Comparison of ENCODE assay signal across 8 mouse cellular contexts in genomic region chrX:8143750-8144149, GRCm38 (mm10). TPM values are rescaled to one million over a fixed set of nuclear protein-coding genes. Genes with fewer than 3 reads are reported as not detected.
A peak's percentile ranks its signal among the peaks of the same experiment; 100 is the strongest.
DNase-seq lines count a peak whose midpoint lies in the region; ATAC-seq and TF ChIP-seq lines count a peak whose summit lies in the region.

No protein-coding gene starts in this region.

- H3K27me3 ChIP-seq in lung, postnatal 0 days (replicated peaks; ENCODE audit: insufficient read depth, low read length) = no peaks in the 10 kb centered on the region
- no peaks in the 10 kb centered on the region for H3K27me3 ChIP-seq in embryonic facial prominence, embryonic 12.5 days
- H3K27me3 ChIP-seq in intestine, embryonic 15.5 days (replicated peaks) = no peaks in the 10 kb centered on the region
- H3K27me3 ChIP-seq in midbrain, embryonic 15.5 days (replicated peaks) = no peaks in the 10 kb centered on the region

- no peaks in the 10 kb centered on the region for H3K9me3 ChIP-seq in lung, postnatal 0 days (ENCODE audit: low read length)
- no peaks in the 10 kb centered on the region for H3K9me3 ChIP-seq in embryonic facial prominence, embryonic 12.5 days
- H3K9me3 ChIP-seq in intestine, embryonic 15.5 days = no peaks in the 10 kb centered on the region
- no peaks in the 10 kb centered on the region for H3K9me3 ChIP-seq in midbrain, embryonic 15.5 days

- no peak for TF ChIP-seq CTCF in lung, postnatal 0 days (IDR thresholded peaks at IDR 0.05)

- no peak overlapping the region; the same call in 1 of the 2 replicates for H3K4me3 ChIP-seq in lung, postnatal 0 days (ENCODE audit: low read depth, low read length)
- peak overlapping the region; percentile 59 for H3K4me3 ChIP-seq in embryonic facial prominence, embryonic 12.5 days
- H3K4me3 ChIP-seq in intestine, embryonic 15.5 days (replicated peaks) = peak overlapping the region; percentile 55
- peak overlapping the region; percentile 64 for H3K4me3 ChIP-seq in midbrain, embryonic 15.5 days

- 58% methylated on average over 7 of the region's 7 CpGs for WGBS in lung, postnatal 0 days
- 79% methylated on average over 7 of the region's 7 CpGs for WGBS in embryonic facial prominence, embryonic 12.5 days
- WGBS in intestine, embryonic 15.5 days = 74% methylated on average over 7 of the region's 7 CpGs
- 74% methylated on average over 7 of the region's 7 CpGs for WGBS in midbrain, embryonic 15.5 days

- H3K36me3 ChIP-seq in lung, postnatal 0 days (ENCODE audit: insufficient read depth, low read length) = no peaks in the 10 kb centered on the region
- peaks cover 14% of the 10 kb centered on the region for H3K36me3 ChIP-seq in embryonic facial prominence, embryonic 12.5 days
- H3K36me3 ChIP-seq in intestine, embryonic 15.5 days = no peaks in the 10 kb centered on the region
- H3K36me3 ChIP-seq in midbrain, embryonic 15.5 days (replicated peaks) = no peaks in the 10 kb centered on the region; the same call in 1 of the 2 replicates

- ATAC-seq in lung, postnatal 0 days = no peak
- ATAC-seq in embryonic facial prominence, embryonic 12.5 days (ENCODE audit: insufficient number of reproducible peaks, insufficient read depth, low FRiP score, low TSS enrichment) = no peak
- ATAC-seq in intestine, embryonic 15.5 days = no peak
- no peak for ATAC-seq in midbrain, embryonic 15.5 days (replicated peaks)

- no peak overlapping the region for H3K9ac ChIP-seq in lung, postnatal 0 days (replicated peaks; ENCODE audit: low read depth)
- H3K9ac ChIP-seq in embryonic facial prominence, embryonic 12.5 days = peak overlapping the region; percentile 77; the same call in 1 of the 2 replicates
- H3K9ac ChIP-seq in intestine, embryonic 15.5 days = peak overlapping the region; percentile 39; the same call in 1 of the 2 replicates
- H3K9ac ChIP-seq in midbrain, embryonic 15.5 days = 0 out of 2 replicates have a peak overlapping the region, but pooled peaks have one; percentile 81

- H3K4me1 ChIP-seq in lung, postnatal 0 days (ENCODE audit: insufficient read depth, low read depth, low read length) = no peaks in the 10 kb centered on the region
- no peaks in the 10 kb centered on the region for H3K4me1 ChIP-seq in embryonic facial prominence, embryonic 12.5 days
- no peaks in the 10 kb centered on the region for H3K4me1 ChIP-seq in intestine, embryonic 15.5 days (replicated peaks)
- H3K4me1 ChIP-seq in midbrain, embryonic 15.5 days = peaks cover 10% of the 10 kb centered on the region

- H3K27ac ChIP-seq in lung, postnatal 0 days (ENCODE audit: low read length) = no peak overlapping the region
- no peak overlapping the region for H3K27ac ChIP-seq in embryonic facial prominence, embryonic 12.5 days
- no peak overlapping the region for H3K27ac ChIP-seq in intestine, embryonic 15.5 days
- no peak overlapping the region for H3K27ac ChIP-seq in midbrain, embryonic 15.5 days

- DNase-seq in lung, postnatal 0 days (ENCODE audit: low spot score) = no peak
- no peak for DNase-seq in lung, postnatal 14 days
- no peak for DNase-seq in frontal cortex, postnatal 10 days (ENCODE audit: low spot score in 2 of 2)
- DNase-seq in Muller cell, postnatal 12 days (ENCODE audit: inconsistent ontology term) = no peak
- no peak for DNase-seq in left cerebral cortex, adult 8-10 months (ENCODE audit: low spot score in 2 of 2)

- peak overlapping the region; percentile 50; the same call in 1 of the 2 replicates for H3K4me2 ChIP-seq in lung, postnatal 0 days (replicated peaks; ENCODE audit: low read depth, low read length)
- peak overlapping the region; percentile 83 for H3K4me2 ChIP-seq in embryonic facial prominence, embryonic 12.5 days (replicated peaks)
- H3K4me2 ChIP-seq in intestine, embryonic 15.5 days (replicated peaks) = peak overlapping the region; percentile 72
- peak overlapping the region; percentile 68 for H3K4me2 ChIP-seq in midbrain, embryonic 15.5 days

- no peak for TF ChIP-seq EP300 in lung, postnatal 0 days (IDR thresholded peaks at IDR 0.05)

RNA-seq across cellular contexts. Expression of gene Rbm3, which starts 1.9 kb away (rescaled TPM):
- 373 and 463 TPM in 2 replicates for polyA plus RNA-seq in lung, postnatal 0 days (2015; fragmentation: Nextera tagmentation; extraction: Ambion mirVana)
- polyA plus RNA-seq in embryonic facial prominence, embryonic 12.5 days (2016; fragmentation: Nextera tagmentation; extraction: Ambion mirVana) = 466 and 497 TPM in 2 replicates
- polyA plus RNA-seq in intestine, embryonic 15.5 days (2015; fragmentation: Nextera tagmentation; extraction: Ambion mirVana) = 426 and 506 TPM in 2 replicates
- polyA plus RNA-seq in midbrain, embryonic 15.5 days (2015; fragmentation: Nextera tagmentation; extraction: Ambion mirVana) = 272 and 285 TPM in 2 replicates
- 100 to 1,000 TPM; 134 to 198 (median 155) TPM for total RNA-seq in left cerebral cortex, adult 8-10 months (2022)

RNA-seq across cellular contexts. Expression of gene Wdr13, which starts 11.1 kb away (rescaled TPM):
- 18.4 and 18.9 TPM in 2 replicates for polyA plus RNA-seq in lung, postnatal 0 days (2015; fragmentation: Nextera tagmentation; extraction: Ambion mirVana)
- polyA plus RNA-seq in embryonic facial prominence, embryonic 12.5 days (2016; fragmentation: Nextera tagmentation; extraction: Ambion mirVana) = 23.1 and 23.6 TPM in 2 replicates
- polyA plus RNA-seq in intestine, embryonic 15.5 days (2015; fragmentation: Nextera tagmentation; extraction: Ambion mirVana) = 21.4 and 21.7 TPM in 2 replicates
- polyA plus RNA-seq in midbrain, embryonic 15.5 days (2015; fragmentation: Nextera tagmentation; extraction: Ambion mirVana) = 67.6 and 72.9 TPM in 2 replicates
- 100 to 1,000 TPM; 176 to 202 (median 193) TPM for total RNA-seq in left cerebral cortex, adult 8-10 months (2022)

RNA-seq across cellular contexts. Expression of gene Tbc1d25, which starts 32.2 kb away (rescaled TPM):
- 7.8 and 9.1 TPM in 2 replicates for polyA plus RNA-seq in lung, postnatal 0 days (2015; fragmentation: Nextera tagmentation; extraction: Ambion mirVana)
- polyA plus RNA-seq in embryonic facial prominence, embryonic 12.5 days (2016; fragmentation: Nextera tagmentation; extraction: Ambion mirVana) = 14.3 and 14.8 TPM in 2 replicates
- 10.3 and 10.6 TPM in 2 replicates for polyA plus RNA-seq in intestine, embryonic 15.5 days (2015; fragmentation: Nextera tagmentation; extraction: Ambion mirVana)
- polyA plus RNA-seq in midbrain, embryonic 15.5 days (2015; fragmentation: Nextera tagmentation; extraction: Ambion mirVana) = 25.8 and 26.8 TPM in 2 replicates
- 10 to 100 TPM; 12.7 to 15.0 (median 14.8) TPM for total RNA-seq in left cerebral cortex, adult 8-10 months (2022)

RNA-seq across cellular contexts. Expression of gene Ebp, which starts 49.6 kb away (rescaled TPM):
- polyA plus RNA-seq in lung, postnatal 0 days (2015; fragmentation: Nextera tagmentation; extraction: Ambion mirVana) = 51.0 and 58.1 TPM in 2 replicates
- polyA plus RNA-seq in embryonic facial prominence, embryonic 12.5 days (2016; fragmentation: Nextera tagmentation; extraction: Ambion mirVana) = 28.4 and 30.8 TPM in 2 replicates
- polyA plus RNA-seq in intestine, embryonic 15.5 days (2015; fragmentation: Nextera tagmentation; extraction: Ambion mirVana) = 83.7 and 85.1 TPM in 2 replicates
- 26.9 and 31.8 TPM in 2 replicates for polyA plus RNA-seq in midbrain, embryonic 15.5 days (2015; fragmentation: Nextera tagmentation; extraction: Ambion mirVana)
- total RNA-seq in left cerebral cortex, adult 8-10 months (2022) = 10 to 100 TPM; 27.4 to 35.9 (median 33.1) TPM

RNA-seq across cellular contexts. Expression of gene Was, which starts 53.5 kb away (rescaled TPM):
- polyA plus RNA-seq in lung, postnatal 0 days (2015; fragmentation: Nextera tagmentation; extraction: Ambion mirVana) = 0.90 and 1.2 TPM in 2 replicates
- 0.19 and 0.20 TPM in 2 replicates for polyA plus RNA-seq in embryonic facial prominence, embryonic 12.5 days (2016; fragmentation: Nextera tagmentation; extraction: Ambion mirVana)
- polyA plus RNA-seq in intestine, embryonic 15.5 days (2015; fragmentation: Nextera tagmentation; extraction: Ambion mirVana) = 0.57 and 0.62 TPM in 2 replicates
- polyA plus RNA-seq in midbrain, embryonic 15.5 days (2015; fragmentation: Nextera tagmentation; extraction: Ambion mirVana) = 0.13 and 0.18 TPM in 2 replicates
- total RNA-seq in left cerebral cortex, adult 8-10 months (2022) = 1 to 10 TPM in 3 of 4 experiments, under 1 TPM in 1; 0.82 to 3.6 (median 2.0) TPM
